Mouse (Mus musculus) C2C12 (cell line): ENCODE measurements around the gene Mllt6.

Experiments
- CEBPB ChIP-seq: IDR thresholded peaks from one replicate; pipeline ENCODE4 v1.6.1; 2011; ENCODE audit warnings: low read depth, mild to moderate bottlenecking, control low read depth, moderate library complexity
- CTCF ChIP-seq: IDR thresholded peaks from one replicate; pipeline ENCODE4 v1.5.1; 2011; ENCODE audit not compliant: control insufficient read depth, insufficient read depth, insufficient read length
- FOSL1 ChIP-seq: IDR thresholded peaks from one replicate; pipeline ENCODE4 v1.8.0; 2011; ENCODE audit warnings: mild to moderate bottlenecking, low read length; ENCODE audit not compliant: poor library complexity, insufficient read depth, severe bottlenecking
- MAX ChIP-seq: IDR thresholded peaks from one replicate; pipeline ENCODE4 v1.6.1; 2011; ENCODE audit warnings: mild to moderate bottlenecking, control low read depth
- USF1 ChIP-seq: IDR thresholded peaks from one replicate; pipeline ENCODE4 v1.6.1; 2011; ENCODE audit warnings: low read depth, mild to moderate bottlenecking, control low read depth, moderate library complexity

GRCm38 (mm10) chr11:97689861-97690260, 26.6 kb downstream of the Mllt6 start:
- TF ChIP-seq CTCF = peak; percentile 92
- no peak for TF ChIP-seq MAX
- TF ChIP-seq FOSL1 = no peak
- TF ChIP-seq USF1 = no peak
- TF ChIP-seq CEBPB = no peak
